Mouse (Mus musculus) spleen, adult 2 months (tissue): ENCODE data around the gene Wdr27.

Source experiments
- CTCF ChIP-seq: fragments of 200-500 bp; IDR thresholded peaks from 2 replicates; pipeline ENCODE4 v1.5.1; 2011; ENCODE audit warnings: mild to moderate bottlenecking, inconsistent platforms; ENCODE audit not compliant: insufficient read depth, insufficient read length, insufficient replicate concordance; ENCODE audit errors: extremely low read depth
- POLR2A ChIP-seq: fragments of 200-500 bp; IDR thresholded peaks from 2 replicates; pipeline ENCODE4 v1.6.1; 2011; ENCODE audit warnings: low read depth, low read length, inconsistent platforms

DNA sequence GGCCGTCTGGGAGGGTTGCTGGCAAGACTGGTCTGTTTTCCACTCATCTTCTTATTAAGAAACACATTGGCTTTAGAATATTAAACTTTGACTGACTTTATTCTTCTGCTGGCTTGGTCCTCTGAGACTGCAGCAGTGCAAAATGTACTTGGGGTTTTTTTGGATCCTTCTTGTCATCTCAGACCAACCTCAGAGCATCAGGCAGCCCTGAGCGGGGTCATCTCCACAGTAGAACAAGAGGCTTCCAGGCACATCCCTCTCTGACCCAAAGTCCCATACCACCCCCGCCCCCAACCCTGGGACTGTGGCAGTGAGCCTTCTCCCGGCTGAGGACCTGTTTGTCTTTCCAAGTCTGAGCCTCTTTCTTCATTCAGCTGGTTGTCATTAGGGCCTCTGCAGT is 171.6 kb downstream of the Wdr27 start:
- TF ChIP-seq POLR2A (no peak), CTCF (no peak)
